Mouse (Mus musculus): ENCODE measurements around the gene Pnpla8. TPM values are rescaled to one million over a fixed set of nuclear protein-coding genes. Genes with fewer than 3 reads are reported as not detected.

Gene Pnpla8
- polyA plus RNA-seq, 1 experiment from 2014 or later = 65.1 TPM

Small RNA genes within 50 kb of the gene (microRNA-seq; reads per million reads assigned to microRNA genes)
- gene Mir5627 = not detected

Other genes with a start within 250 kb of the Pnpla8 start
- 21.9 and 24.0 TPM in 2 replicates for gene Dnajb9, start 11.0 kb upstream of the Pnpla8 start, polyA plus RNA-seq (2015; fragmentation: Nextera tagmentation; extraction: Ambion mirVana)
- 10.0 and 10.8 TPM in 2 replicates for gene Nrcam, start 107.5 kb downstream of the Pnpla8 start, polyA plus RNA-seq (2015; fragmentation: Nextera tagmentation; extraction: Ambion mirVana)